Mouse (Mus musculus) ES-Bruce4 (cell line): ENCODE measurements at regions not wholly inside any gene's neighbourhood (a gene's known extent, or its start where the extent isn't known, plus 50 kb on each side); places are given as distances from the start of the nearest gene placed in this dataset.

Experiments used
- H3K27ac ChIP-seq: 2 replicates; pipeline ENCODE4 v1.5.1; 2012; ENCODE audit warnings: low read length, inconsistent platforms; ENCODE audit not compliant: insufficient read depth
- H3K27me3 ChIP-seq: 2 replicates; pipeline ENCODE4 v1.6.1; 2012; ENCODE audit warnings: mild to moderate bottlenecking, low read length, inconsistent platforms; ENCODE audit not compliant: control insufficient read depth, poor library complexity, insufficient read depth, severe bottlenecking
- H3K36me3 ChIP-seq: 2 replicates; pipeline ENCODE4 v1.6.1; 2012; ENCODE audit warnings: inconsistent platforms, mild to moderate bottlenecking, low read length, moderate library complexity; ENCODE audit not compliant: control insufficient read depth, poor library complexity, insufficient read depth, severe bottlenecking
- H3K4me1 ChIP-seq: one replicate; pipeline ENCODE4 v1.8.1; 2011; ENCODE audit warnings: low read length; ENCODE audit not compliant: control insufficient read depth, insufficient read depth
- H3K4me3 ChIP-seq: 2 replicates; pipeline ENCODE4 v1.5.1; 2011; ENCODE audit warnings: low read depth, mild to moderate bottlenecking, low read length
- H3K9ac ChIP-seq: 2 replicates; pipeline ENCODE4 v1.6.1; 2012; ENCODE audit warnings: low read depth, mild to moderate bottlenecking, inconsistent platforms; ENCODE audit not compliant: poor library complexity, severe bottlenecking
- H3K9me3 ChIP-seq: replicated peaks from 2 replicates; pipeline ENCODE4 v1.6.1; 2012; ENCODE audit warnings: mild to moderate bottlenecking, low read length, inconsistent platforms; ENCODE audit not compliant: control insufficient read depth, poor library complexity, insufficient read depth, severe bottlenecking
- CTCF ChIP-seq: IDR thresholded peaks from one replicate; pipeline ENCODE4 v1.8.1; 2011; ENCODE audit warnings: low read depth, low read length
- EP300 ChIP-seq: IDR thresholded peaks from 2 replicates; pipeline ENCODE4 v1.6.1; 2011; ENCODE audit warnings: low read depth, low read length; ENCODE audit not compliant: insufficient read depth
- POLR2A ChIP-seq: IDR thresholded peaks from one replicate; pipeline ENCODE4 v1.8.1; 2011; ENCODE audit warnings: low read length; ENCODE audit not compliant: insufficient read depth

GRCm38 (mm10) chr13:97365557-97366244 lies 124.8 kb downstream of the Enc1 start:
- H3K36me3 ChIP-seq, result no peaks in the 10 kb centered on the region
- no peaks in the 10 kb centered on the region for H3K27me3 ChIP-seq
- no peaks in the 10 kb centered on the region for H3K9me3 ChIP-seq
- H3K4me1 ChIP-seq, result no peaks in the 10 kb centered on the region
- no peak overlapping the region for H3K4me3 ChIP-seq
- H3K9ac ChIP-seq, result no peak overlapping the region
- TF ChIP-seq CTCF, result no peak
- no peak for TF ChIP-seq POLR2A
- no peak for TF ChIP-seq EP300
- H3K27ac ChIP-seq, result no peak overlapping the region

- H3K27ac ChIP-seq, result no peak overlapping the region
- H3K4me3 ChIP-seq, result no peak overlapping the region
- no peak for TF ChIP-seq CTCF
- no peak for TF ChIP-seq EP300
- TF ChIP-seq POLR2A, result no peak
- no peak overlapping the region for H3K9ac ChIP-seq
- no peaks in the 10 kb centered on the region for H3K9me3 ChIP-seq
- H3K36me3 ChIP-seq, result no peaks in the 10 kb centered on the region
- no peaks in the 10 kb centered on the region for H3K27me3 ChIP-seq
- no peaks in the 10 kb centered on the region for H3K4me1 ChIP-seq
Observed at GRCm38 (mm10) chr13:97365004-97365403, 124.1 kb downstream of the Enc1 start.

GRCm38 (mm10) chr13:97363765-97364164 lies 122.9 kb downstream of the Enc1 start:
- H3K36me3 ChIP-seq, result no peaks in the 10 kb centered on the region
- H3K4me1 ChIP-seq, result no peaks in the 10 kb centered on the region
- TF ChIP-seq CTCF, result no peak
- no peak for TF ChIP-seq POLR2A
- TF ChIP-seq EP300, result no peak
- H3K9me3 ChIP-seq, result no peaks in the 10 kb centered on the region
- H3K9ac ChIP-seq, result no peak overlapping the region
- H3K4me3 ChIP-seq, result no peak overlapping the region
- no peaks in the 10 kb centered on the region for H3K27me3 ChIP-seq
- H3K27ac ChIP-seq, result no peak overlapping the region

GRCm38 (mm10) chr13:97363214-97363613 lies 122.3 kb downstream of the Enc1 start:
- TF ChIP-seq POLR2A (no peak), EP300 (no peak), CTCF (no peak)
- H3K27ac ChIP-seq, result no peak overlapping the region
- H3K27me3 ChIP-seq, result no peaks in the 10 kb centered on the region
- H3K9ac ChIP-seq, result no peak overlapping the region
- no peaks in the 10 kb centered on the region for H3K4me1 ChIP-seq
- no peaks in the 10 kb centered on the region for H3K9me3 ChIP-seq
- H3K4me3 ChIP-seq, result no peak overlapping the region
- no peaks in the 10 kb centered on the region for H3K36me3 ChIP-seq

GRCm38 (mm10) chr13:97360551-97360950 lies 119.6 kb downstream of the Enc1 start:
- Histone ChIP-seq H3K9me3 (no peaks in the 10 kb centered on the region), H3K27me3 (no peaks in the 10 kb centered on the region), H3K4me3 (no peak overlapping the region), H3K9ac (no peak overlapping the region), H3K27ac (no peak overlapping the region), H3K36me3 (no peaks in the 10 kb centered on the region), H3K4me1 (no peaks in the 10 kb centered on the region)
- no peak for TF ChIP-seq POLR2A
- no peak for TF ChIP-seq CTCF
- no peak for TF ChIP-seq EP300

GRCm38 (mm10) chr13:97358781-97359305 lies 117.9 kb downstream of the Enc1 start:
- Histone ChIP-seq H3K4me3 (no peak overlapping the region), H3K36me3 (no peaks in the 10 kb centered on the region), H3K9me3 (no peaks in the 10 kb centered on the region), H3K27me3 (no peaks in the 10 kb centered on the region), H3K4me1 (no peaks in the 10 kb centered on the region), H3K9ac (no peak overlapping the region), H3K27ac (peak overlapping the region; percentile 27; the same call in 1 of the 2 replicates)
- no peak for TF ChIP-seq POLR2A
- TF ChIP-seq EP300, result no peak
- no peak for TF ChIP-seq CTCF
